Mouse (Mus musculus) gastrocnemius, postnatal 14 days (tissue): ENCODE measurements around the gene Bcl6. TPM values are rescaled to one million over a fixed set of nuclear protein-coding genes. Genes with fewer than 3 reads are reported as not detected.

Source experiments
- DNase-seq: peaks from one replicate; pipeline ENCODE4 v3.0.0; 2021; ENCODE audit warnings: mixed read lengths
- intact Hi-C: fragments of 180-260 bp; cut with DNase I; formaldehyde crosslinking; loops from one replicate; pipeline ENCODE4 v1.15.1; 2025; ENCODE audit warnings: low total_unique reads
- total RNA-seq, 2 experiments: library from RNA; stranded (reverse); gene quantifications; 2 replicates each; pipeline ENCODE4 v1.2.3; 2021

Gene Bcl6
- total RNA-seq, 2 experiments from 2014 or later = 26.0 to 49.8 TPM

GRCm38 (mm10) chr16:23993351-23994321 is 5.0 kb upstream of the Bcl6 start:
- intact Hi-C loops = no loop called here
- DNase-seq = no peak

- DNase-seq = no peak
- intact Hi-C loops = no loop called here
Observed at GRCm38 (mm10) chr16:23991846-23992580, 3.4 kb upstream of the Bcl6 start.

GRCm38 (mm10) chr16:23991170-23991569 is 2.5 kb upstream of the Bcl6 start:
- intact Hi-C loops = no loop called here
- peak; percentile 89 for DNase-seq

GRCm38 (mm10) chr16:23990161-23990970 is 1.7 kb upstream of the Bcl6 start:
- intact Hi-C loops = no loop called here
- DNase-seq = no peak

GRCm38 (mm10) chr16:23989209-23990160 is 833 bp upstream of the Bcl6 start:
- intact Hi-C loops = no loop called here
- peak; percentile 68 for DNase-seq

GRCm38 (mm10) chr16:23988157-23988465 is 541 bp downstream of the Bcl6 start:
- intact Hi-C loops = no loop called here
- no peak for DNase-seq

- peak; percentile 65 for DNase-seq
- intact Hi-C loops = no loop called here
Observed at GRCm38 (mm10) chr16:23987341-23988156, 1.1 kb downstream of the Bcl6 start.

- DNase-seq = peak; percentile 41
- intact Hi-C loops = no loop called here
Observed at GRCm38 (mm10) chr16:23986871-23987270, 1.8 kb downstream of the Bcl6 start.

- DNase-seq = no peak
- intact Hi-C loops = no loop called here
Observed at GRCm38 (mm10) chr16:23986176-23986575, 2.5 kb downstream of the Bcl6 start.

- intact Hi-C loops = no loop called here
- DNase-seq = peak; percentile 62
Observed at GRCm38 (mm10) chr16:23985467-23985861, 3.2 kb downstream of the Bcl6 start.

GRCm38 (mm10) chr16:23984760-23985466 is 3.7 kb downstream of the Bcl6 start:
- peak; percentile 47 for DNase-seq
- intact Hi-C loops = loop anchor here (5.0 kb wide), 2 partner anchors 1077 to 1277 kb away; no protein-coding TSS in a partner anchor

GRCm38 (mm10) chr16:23984183-23984582 is 4.5 kb downstream of the Bcl6 start:
- intact Hi-C loops = loop anchor here (5.0 kb wide), 2 partner anchors 1078 to 1278 kb away; no protein-coding TSS in a partner anchor
- peak; percentile 92 for DNase-seq

GRCm38 (mm10) chr16:23982891-23983588 is 5.6 kb downstream of the Bcl6 start:
- intact Hi-C loops = loop anchor here (5.0 kb wide), 2 partner anchors 1079 to 1279 kb away; no protein-coding TSS in a partner anchor
- peak; percentile 88 for DNase-seq

GRCm38 (mm10) chr16:23981925-23982851 is 6.5 kb downstream of the Bcl6 start:
- intact Hi-C loops = loop anchor here (5.0 kb wide), 2 partner anchors 1080 to 1280 kb away; no protein-coding TSS in a partner anchor
- DNase-seq = peak; percentile 86

GRCm38 (mm10) chr16:23980991-23981720 is 7.5 kb downstream of the Bcl6 start:
- intact Hi-C loops = loop anchor here (5.0 kb wide), 2 partner anchors 1081 to 1281 kb away; no protein-coding TSS in a partner anchor
- no peak for DNase-seq
